Mouse (Mus musculus): Measurements from ENCODE around the gene Atp6v0e. TPM values are rescaled to one million over a fixed set of nuclear protein-coding genes. Genes with fewer than 3 reads are reported as not detected.

Gene Atp6v0e
- 10 to 100 TPM; 32.7 to 34.6 TPM for total RNA-seq (2021)
- long read RNA-seq, experiment 1, transcript Atp6v0e-201 (4 exons, 823 nt) = major isoform, 62 of 94 reads
- long read RNA-seq, experiment 1, partial matches to known transcripts = 0 of 94 reads
- long read RNA-seq, experiment 1, other reads (novel, unspliced or antisense) = 32 of 94 reads
- long read RNA-seq, experiment 2, transcript Atp6v0e-201 (4 exons, 823 nt) = major isoform, 55 of 92 reads
- long read RNA-seq, experiment 2, partial matches to known transcripts = 0 of 92 reads
- long read RNA-seq, experiment 2, other reads (novel, unspliced or antisense) = 37 of 92 reads

DNA sequence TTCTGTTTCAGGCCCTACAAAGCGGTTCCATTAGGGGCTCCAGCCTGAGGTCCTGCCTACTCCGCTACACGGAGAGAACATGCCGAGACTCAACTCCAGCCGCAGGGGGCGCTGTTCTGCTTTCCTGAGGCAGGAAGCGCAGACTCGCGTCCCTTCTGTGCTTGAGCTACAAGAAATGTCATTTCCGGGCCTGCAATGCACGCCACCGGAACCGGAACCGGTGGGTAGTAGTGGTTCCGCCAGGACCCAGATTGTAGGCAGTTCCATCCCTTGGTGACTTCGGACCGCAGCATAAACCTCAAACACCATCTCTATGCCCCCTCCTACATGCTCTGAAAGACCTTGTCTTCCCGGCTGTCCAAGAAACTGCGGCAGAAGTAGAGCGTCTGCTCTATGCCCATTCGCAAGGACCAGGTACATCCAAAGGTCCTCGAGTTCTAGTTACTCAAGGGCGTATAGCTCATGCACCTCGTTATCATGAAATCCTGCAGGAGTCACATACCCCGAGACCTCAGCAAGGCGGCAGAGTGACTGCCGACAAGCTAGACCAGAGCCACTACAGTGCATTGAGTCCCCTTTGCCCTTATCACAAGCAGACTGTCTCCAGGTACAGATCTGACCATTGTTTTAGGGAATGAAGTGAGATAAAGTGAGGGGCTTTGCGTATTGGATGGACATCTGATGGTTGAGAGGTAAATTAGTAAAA, at the start of gene Atp6v0e:
Gene Atp6v0e, plus strand, starts transcription at position 254 of the 706 bp plus-strand sequence.
- peak; percentile 88 to 95 for DNase-seq
- intact Hi-C loops (cut with DNase I) = loop anchor here (10.0 kb wide), 1 partner anchor 112 kb away; no protein-coding TSS in a partner anchor

DNA sequence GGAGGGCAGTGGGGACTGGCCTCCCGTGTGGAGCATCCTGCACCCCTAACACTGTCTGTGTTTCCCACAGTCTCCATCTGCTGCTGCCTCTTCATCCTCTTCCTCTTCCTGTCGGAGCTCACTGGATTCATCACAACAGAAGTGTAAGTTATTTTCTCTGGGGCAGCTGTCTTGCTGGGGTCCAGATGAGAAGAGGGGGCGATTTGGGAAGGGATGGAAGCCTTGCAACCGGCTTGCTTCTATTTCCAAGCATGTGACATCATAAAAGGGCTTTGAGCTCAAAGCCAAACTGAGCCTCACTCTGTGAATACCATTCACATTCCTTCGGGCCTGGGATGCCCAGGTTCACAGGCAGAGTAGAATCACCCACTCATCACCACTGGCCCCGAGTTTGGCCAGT, 48.7 kb upstream of the Atp6v0e start:
- DNase-seq = no peak

DNA sequence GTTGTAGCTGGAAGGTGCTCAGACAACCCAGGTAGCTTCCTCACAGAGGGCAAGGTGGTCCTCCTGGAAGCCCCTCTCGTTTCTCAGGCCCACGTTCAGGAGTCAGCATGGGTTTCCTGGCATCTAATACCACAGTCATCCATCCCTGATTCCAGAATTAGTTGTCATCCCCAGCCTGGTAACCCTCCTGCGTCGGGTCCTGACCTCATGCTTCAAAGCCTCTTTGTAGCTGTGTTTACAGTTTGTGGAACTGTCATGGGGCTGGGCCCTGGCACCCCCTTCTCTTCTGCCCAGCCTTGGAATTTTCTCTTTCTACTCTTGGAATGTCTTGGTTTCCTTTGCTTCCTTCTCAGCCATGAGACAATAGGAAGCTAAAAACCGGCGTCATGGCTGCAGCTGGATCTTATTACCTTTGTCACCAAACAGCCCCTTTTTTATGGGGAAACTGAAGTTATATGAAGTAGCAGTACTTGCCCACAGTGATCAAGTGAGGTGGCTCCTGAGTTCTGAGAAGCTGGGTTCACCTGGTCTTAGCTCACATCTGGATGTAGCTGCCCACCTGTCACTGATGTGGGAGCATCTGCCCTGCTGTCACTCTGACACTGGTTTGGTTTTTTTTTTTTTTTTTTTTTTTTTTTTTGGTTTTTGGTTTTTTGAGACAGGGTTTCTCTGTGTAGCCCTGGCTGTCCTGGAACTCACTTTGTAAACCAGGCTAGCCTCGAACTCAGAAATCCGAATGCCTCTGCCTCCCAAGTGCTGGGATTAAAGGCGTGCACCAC, 48.1 kb upstream of the Atp6v0e start:
- intact Hi-C loops (cut with DNase I) = no loop called here
- no peak for DNase-seq

More for the DNA sequence above, 48.7 kb upstream of the Atp6v0e start:
- intact Hi-C loops (cut with DNase I) = no loop called here

DNA sequence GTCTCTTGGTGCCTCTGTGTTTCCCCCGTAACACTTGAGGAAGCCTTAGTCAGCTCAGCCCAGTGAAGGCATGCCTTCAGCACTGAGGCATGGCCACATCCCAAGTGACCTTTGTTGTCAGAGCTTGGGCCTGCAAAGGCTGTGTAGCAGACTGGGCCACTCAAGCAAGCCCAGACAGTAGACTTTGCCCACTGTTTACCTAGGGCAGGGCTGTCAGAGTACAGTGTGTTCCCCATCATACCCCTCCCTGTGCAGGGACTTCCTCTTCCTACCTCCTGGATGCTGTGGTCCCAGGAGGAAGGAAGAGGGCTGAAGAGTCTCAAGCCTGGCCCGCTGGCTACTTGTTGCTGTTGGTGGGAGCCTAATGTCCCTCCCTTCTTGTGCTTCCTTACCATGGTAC, 46.3 kb upstream of the Atp6v0e start:
- DNase-seq = no peak
- intact Hi-C loops (cut with DNase I) = no loop called here

DNA sequence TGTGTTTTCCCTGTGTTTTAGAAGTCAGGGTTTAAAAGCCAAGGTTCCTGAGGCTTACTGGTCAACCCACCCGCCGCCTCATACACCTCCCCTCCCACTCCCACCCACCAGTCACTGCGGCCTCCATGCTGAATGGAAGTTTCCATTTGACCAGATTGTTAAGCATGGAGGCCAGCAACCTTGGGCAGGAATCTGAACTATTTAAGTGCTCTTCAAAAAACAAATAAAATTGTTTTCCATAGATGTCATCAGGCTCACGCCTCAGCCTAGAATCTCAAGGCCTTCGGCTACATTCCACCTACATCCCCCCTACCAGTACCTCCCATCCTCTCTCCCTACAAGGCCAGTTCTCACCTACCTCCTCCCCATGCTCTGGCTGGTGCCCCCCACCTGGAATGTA, 44.5 kb upstream of the Atp6v0e start:
- no peak for DNase-seq
- intact Hi-C loops (cut with DNase I) = no loop called here

DNA sequence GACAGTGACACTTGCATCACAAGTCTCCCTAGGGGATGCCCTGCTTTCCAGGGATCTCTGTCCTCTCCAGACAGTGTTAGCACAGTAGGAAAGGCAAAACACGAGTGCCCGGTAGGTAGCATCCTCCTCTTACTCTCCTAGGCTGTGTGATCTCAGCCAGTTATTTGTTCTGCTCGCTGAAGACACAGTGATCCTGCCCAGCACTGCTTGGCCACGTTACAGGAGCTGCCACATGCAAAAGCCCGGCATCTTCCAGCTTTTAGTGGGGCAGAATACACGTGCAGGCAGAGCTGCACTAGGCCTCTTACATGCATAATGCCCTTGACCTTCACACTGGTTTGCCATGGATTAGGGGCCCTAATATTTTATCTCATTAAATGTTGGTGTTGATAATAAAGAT, 43.5 kb upstream of the Atp6v0e start:
- no peak for DNase-seq
- intact Hi-C loops (cut with DNase I) = no loop called here

DNA sequence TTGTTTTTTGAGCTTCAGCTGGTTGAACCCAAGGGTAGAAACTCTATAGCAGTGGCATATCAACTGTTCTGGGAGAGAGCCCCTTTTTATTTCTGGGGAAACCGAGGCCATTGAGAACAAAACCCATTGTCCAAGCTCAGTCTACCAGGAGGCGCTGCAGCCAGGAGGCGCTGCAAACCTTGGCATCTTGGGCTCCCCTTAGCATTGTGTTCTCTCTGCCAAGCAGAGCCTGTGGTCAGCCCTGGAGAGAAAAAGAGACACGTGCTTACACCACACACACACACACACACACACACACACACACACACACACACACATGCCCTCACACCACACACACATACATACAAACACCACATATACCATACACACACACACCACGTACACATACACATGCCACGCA, 42.7 kb upstream of the Atp6v0e start:
- intact Hi-C loops (cut with DNase I) = no loop called here
- DNase-seq = no peak

DNA sequence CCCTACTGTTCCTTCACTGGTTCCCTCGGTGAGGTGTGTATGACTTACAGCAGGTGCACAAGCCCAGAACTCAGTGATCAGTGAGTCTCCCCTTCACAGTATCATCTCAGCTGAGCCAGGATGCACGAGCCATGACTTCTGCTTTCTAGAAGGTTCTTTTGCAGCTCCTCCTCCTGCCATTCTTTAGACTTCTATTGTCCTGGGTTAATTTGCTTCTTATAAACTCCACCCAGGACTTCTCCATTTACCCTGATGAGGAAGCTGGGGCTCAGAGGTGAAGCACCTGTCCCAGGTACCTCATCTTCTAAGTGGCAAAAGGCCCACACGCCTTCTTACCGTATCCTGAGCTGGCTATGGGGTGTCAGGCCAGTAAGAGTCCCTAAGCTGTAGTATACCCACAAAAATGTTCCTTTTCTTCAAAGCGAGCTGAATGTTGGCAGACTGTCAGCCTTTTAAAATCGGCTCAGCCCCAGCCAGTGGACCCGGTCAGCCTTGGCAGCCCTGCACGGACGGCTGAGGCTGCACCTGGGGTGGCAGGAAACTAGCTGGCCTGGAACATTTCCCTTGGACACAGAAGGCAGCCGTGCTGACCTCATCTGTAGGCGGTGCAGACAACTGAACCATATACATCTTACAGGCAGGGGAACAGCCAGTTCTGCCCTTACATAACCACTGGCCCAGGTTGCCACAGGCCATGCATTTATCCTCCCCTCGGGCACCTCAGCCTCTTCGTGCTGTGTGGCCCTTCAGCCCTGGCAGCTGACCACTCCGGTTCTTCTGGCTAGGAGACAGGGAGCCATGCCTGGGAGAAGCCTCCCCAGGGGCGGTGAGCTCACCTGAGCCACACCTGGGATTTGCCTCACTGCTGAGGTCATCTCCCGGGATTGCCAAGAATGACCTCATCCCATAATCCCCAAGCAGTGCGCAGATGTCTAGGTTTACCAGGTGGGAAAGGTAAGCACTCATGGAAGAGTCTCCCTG, 42.0 kb upstream of the Atp6v0e start:
- peak; percentile 64 to 74 for DNase-seq
- intact Hi-C loops (cut with DNase I) = no loop called here

DNA sequence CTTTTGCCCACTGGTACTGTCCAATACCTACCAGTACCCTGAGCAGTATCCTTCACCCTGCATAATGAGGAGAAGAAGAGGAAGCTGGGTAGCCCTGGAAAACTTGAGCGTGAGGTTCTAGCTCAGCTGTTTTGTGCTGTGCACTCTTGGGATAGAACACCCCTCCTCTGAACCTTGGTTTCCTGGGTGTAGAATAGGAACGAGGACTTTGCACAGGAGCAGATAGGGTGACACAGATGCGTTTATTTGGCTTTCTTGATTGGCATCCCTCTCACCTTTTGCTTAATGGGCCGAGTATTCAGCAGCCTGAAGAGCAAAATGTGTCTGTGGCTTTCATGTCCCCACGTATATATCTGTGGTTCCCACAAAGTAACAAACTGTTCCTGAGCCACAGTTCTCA, 41.1 kb upstream of the Atp6v0e start:
- intact Hi-C loops (cut with DNase I) = no loop called here
- DNase-seq = no peak

DNA sequence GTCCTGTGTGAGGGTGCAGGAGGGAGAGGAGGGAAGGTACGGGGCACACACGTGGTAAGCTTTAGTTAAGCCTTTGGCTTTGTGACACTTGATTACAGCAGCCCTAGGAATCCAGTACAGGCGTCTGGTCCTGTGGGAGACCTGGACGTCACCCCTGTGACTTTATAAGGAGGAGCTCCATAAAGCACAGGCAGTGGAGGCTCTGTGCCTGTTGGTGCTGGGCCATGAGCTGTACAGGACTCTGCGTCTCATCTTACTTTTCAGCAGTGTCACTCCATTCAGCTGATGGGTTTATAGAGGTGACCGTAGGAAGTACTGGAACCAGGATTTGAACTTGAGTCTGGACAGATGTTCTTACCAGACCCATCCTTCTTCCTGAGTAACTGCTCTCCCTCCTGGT, 39.0 kb upstream of the Atp6v0e start:
- DNase-seq = no peak
- intact Hi-C loops (cut with DNase I) = no loop called here

DNA sequence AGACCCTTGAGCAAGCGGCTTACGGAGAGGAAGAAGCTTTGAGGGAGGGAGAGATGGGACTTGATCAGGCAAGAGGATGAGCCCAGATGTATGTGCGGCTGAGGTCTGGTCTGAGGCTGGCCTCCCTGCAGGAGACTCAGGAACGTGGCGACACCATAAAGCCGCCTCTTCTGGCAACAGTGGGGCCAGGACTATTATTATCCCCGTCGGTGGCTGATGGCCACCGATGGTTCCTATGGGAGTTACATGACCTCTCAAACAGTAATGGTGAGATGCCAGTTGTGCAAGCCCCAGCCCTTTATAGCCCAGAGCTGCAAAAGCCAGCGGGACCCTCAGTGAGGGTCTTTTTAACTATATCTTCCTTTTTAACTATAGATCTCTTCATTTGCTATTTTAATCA, 38.0 kb upstream of the Atp6v0e start:
- intact Hi-C loops (cut with DNase I) = no loop called here
- no peak for DNase-seq

DNA sequence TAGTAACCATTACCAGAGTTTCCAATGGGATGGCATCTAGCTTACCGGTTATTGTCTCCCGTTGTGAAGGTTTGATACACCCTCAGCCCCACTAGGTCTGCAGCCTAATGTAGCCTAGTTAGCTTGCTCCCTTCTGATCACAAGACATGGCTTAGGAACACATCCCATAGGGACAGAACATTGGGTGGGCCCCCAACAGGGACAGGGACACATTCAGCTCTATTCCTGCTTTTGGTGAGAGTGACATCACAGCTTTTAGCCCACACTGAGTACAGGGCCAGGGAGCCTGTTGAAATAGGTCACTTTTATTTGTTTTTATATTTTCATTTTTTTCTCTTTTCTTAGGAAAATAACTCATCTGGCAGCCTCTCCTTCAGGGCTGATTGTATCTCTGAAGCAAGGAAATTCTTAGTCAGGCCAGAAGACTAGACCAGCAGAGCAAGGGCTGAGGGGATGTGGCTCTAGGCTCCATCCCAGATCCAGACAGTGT, 37.5 kb upstream of the Atp6v0e start:
- intact Hi-C loops (cut with DNase I) = no loop called here
- DNase-seq = no peak

DNA sequence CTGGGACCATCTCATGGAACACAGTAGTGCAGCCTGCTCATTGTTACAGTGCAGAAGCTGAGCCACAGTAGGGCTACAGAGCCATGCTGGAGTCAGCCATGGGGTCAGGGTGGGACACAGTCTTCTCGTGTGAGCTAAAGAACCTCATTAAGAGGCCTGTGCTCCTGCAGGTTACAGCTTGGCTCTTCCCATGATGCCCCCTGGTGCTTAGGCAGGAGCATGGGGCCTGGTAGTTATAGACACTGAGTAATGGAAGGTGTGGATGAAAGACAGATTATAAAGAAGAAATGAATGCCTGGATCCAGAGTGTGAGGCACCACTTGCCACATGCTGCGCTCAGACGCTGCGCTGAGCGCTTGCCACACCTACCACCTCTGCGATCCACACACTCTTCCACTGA, 34.6 kb upstream of the Atp6v0e start:
- intact Hi-C loops (cut with DNase I) = no loop called here
- DNase-seq = no peak

DNA sequence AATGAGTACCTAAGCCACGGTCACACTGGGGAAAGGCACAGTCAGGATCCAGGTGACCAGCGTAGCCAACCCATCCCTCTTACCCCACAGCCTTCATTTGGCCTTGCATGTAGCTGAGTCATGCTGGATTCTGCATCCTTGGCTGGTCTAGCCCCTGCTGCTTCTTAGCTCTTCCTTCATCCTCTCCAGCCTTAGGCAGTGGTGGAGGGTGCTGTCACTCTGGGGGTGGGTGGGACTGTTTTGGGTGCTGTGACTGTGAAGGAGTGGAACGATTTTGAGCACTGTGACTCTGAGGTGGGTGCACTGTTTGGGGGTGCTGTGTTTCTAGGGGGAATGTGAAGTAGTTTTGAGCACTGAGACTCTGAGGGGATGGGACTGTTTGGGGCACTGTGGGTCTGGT, 34.1 kb upstream of the Atp6v0e start:
- DNase-seq = no peak
- intact Hi-C loops (cut with DNase I) = no loop called here

DNA sequence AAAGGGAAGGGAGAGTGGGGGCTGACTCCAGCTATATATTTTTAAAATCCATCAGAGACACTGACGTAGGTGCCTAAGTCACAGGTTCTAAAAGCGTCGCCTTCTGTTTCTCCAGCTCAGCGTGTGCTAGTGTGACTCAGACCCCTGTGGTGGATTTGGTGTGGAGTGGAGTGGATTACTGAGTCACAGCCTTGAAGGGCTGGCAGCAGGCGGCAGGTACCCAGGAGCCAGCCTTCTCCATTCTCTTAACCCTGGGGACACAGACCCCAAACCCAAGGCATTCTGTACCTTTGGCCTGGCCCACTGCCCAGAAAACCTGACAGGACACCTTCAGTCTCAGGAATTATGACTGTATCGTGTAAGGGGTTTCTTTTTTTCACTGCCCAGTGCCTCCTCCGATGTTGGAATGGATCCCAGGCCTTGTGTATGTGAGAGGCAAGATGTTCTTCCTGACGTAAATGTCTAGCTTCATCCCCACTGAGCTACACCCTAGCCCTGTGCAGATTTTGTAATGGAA, 31.2 kb upstream of the Atp6v0e start:
- intact Hi-C loops (cut with DNase I) = no loop called here

DNA sequence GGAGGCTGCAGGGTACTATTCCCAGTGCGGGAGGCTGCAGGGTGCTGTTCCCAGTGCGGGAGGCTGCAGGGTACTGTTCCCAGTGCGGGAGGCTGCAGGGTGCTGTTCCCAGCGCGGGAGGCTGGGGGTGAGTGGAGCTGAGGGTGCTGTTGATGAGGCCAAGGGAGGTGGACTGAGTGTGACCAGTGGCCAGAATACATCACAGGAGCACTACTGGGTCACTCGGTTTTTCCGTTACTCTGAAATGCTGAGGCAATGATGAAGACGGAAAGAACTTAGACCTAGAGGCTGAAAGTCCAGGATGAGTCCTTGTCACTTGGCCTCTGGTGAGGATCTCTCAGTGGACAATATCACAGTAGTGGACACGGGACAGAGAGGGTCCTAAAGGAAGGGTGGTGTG, 29.8 kb upstream of the Atp6v0e start:
- DNase-seq = no peak
- intact Hi-C loops (cut with DNase I) = no loop called here

More for the DNA sequence above, 31.2 kb upstream of the Atp6v0e start:
- no peak for DNase-seq

DNA sequence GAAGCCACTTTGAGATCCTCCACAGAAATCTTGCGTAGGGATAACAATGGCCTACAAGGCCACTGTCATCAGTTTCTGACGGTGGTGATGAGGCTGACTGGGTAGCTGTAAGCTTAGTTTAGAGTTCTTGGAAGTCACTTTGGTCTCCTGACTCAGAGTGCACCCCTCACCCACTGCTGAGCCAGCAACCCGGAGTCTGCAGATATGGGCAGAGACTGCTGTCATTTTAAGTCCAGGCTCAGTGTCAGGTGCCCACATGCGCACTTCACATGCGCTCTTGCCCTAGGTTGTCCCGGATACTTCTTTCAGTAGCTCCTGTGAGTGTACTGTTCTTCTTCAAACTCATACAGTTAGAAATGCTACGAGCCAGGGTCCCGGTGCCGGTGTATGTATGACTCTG, 29.1 kb upstream of the Atp6v0e start:
- no peak for DNase-seq
- intact Hi-C loops (cut with DNase I) = loop anchor here (2.0 kb wide), 1 partner anchor 123 kb away; no protein-coding TSS in a partner anchor

DNA sequence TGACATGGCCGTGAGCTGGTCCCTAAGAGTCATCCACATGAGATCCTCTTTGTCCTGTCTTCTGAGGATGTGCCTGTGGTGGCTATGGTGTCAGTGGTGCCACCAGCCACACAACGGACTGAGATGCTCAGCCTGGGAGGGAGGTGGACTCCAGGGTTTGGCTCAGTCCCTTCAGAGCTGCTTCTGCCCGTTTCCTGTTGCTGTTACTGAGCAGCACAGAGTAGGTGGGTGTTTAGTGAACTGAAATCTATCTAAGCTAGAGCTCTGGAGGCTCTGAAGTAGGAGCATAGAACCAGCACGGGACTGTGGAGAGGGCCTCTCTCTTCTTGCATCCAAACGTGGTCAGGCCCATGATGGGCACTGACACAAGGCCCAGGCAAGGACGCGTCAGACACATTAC, 28.5 kb upstream of the Atp6v0e start:
- intact Hi-C loops (cut with DNase I) = loop anchor here (2.0 kb wide), 1 partner anchor 124 kb away; no protein-coding TSS in a partner anchor

DNA sequence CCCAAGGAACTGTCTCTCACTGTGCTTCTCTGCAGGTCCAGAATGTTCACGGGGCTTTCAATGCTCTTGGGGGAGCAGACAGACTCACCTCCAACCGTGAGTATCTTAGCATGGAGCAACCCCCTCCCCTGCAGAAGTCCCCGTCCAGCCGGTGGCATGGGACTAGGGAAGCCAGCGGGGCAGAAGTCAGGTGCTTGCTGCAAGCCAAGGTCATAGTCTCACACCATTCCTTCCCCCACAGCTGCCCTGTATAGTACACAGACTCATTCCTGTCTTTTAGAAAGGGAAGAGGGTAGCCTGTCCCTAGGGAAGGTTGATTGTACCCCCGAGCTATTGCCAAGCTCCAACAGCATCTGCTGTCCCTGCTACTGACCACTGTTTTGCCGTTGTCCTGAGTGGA, 27.1 kb upstream of the Atp6v0e start:
- intact Hi-C loops (cut with DNase I) = loop anchor here (2.0 kb wide), 1 partner anchor 125 kb away; no protein-coding TSS in a partner anchor
- no peak for DNase-seq

More for the DNA sequence above, 28.5 kb upstream of the Atp6v0e start:
- no peak for DNase-seq

DNA sequence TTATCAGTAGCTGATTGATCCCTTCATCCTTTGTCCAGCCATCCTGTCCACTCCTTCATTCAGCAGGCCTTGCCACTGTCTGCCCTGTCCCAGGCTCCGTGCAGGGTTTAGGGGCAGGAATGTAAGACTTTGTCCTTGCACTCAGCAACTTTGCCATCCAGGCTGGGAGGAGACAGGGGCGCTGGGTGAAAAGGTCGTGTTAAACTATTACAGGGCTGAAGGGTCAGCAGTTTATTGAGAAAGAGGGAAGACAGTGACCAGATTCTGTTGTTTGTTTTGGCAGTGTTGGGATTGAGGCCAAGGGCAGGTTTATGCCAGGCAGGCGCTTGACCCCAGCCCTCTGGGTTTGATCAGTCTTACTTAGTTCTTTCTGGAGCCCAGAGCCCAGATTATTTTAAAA, 25.2 kb upstream of the Atp6v0e start:
- DNase-seq = no peak
- intact Hi-C loops (cut with DNase I) = loop anchor here (2.0 kb wide), 1 partner anchor 171 kb away; no protein-coding TSS in a partner anchor
